Mouse (Mus musculus) layer of hippocampus, postnatal 36 days (tissue): Measurements from ENCODE around the gene Sim2. TPM values are rescaled to one million over a fixed set of nuclear protein-coding genes. Genes with fewer than 3 reads are reported as not detected.

ENCODE experiments used
- DNase-seq, 2 experiments: peaks; one replicate each; pipeline ENCODE4 v3.0.0; 2022
- total RNA-seq, 2 experiments: library from RNA; stranded (reverse); gene quantifications; 2 replicates each; pipeline ENCODE4 v1.2.3; 2021

Gene Sim2
- total RNA-seq, 2 experiments from 2014 or later = 0.07 to 0.33 TPM

DNA sequence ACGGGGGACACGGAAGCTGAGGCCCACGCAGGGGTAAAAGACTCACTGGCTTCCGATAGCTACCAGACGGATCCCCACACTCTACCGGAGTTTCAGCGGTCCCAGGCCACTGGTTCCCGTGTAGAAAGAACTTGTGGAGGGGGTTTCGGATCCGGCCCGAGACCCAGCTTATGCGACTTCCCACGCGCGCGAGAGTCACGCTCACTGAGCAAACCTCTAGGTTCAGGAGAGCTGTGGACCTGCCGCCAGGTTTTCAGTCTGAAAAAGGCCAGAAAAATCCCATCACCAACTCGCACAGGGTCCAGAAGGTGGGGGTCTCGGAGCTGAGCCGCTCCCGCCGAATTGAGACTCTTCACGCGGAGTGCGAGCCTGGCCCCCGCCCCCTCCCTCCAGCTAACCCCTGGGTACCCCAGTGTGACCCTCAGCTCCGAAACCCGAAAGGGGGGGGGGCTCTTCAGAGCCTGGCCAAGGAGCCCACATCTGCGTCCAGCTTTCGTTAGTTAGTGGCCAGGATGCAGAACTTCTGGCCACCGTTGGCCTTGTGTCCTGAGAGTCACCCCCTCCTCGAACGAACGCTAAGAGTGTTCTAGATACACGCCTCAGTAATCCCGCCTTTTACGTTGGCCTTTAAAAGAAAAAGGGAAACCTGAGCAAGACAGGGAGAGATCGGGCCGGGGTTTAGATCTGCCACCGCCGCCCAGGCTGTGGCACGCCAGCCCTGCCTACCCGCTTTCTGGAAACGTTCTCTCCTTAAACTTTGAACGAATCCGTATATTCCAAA lies 5.5 kb upstream of the Sim2 start:
- no peak for DNase-seq

DNA sequence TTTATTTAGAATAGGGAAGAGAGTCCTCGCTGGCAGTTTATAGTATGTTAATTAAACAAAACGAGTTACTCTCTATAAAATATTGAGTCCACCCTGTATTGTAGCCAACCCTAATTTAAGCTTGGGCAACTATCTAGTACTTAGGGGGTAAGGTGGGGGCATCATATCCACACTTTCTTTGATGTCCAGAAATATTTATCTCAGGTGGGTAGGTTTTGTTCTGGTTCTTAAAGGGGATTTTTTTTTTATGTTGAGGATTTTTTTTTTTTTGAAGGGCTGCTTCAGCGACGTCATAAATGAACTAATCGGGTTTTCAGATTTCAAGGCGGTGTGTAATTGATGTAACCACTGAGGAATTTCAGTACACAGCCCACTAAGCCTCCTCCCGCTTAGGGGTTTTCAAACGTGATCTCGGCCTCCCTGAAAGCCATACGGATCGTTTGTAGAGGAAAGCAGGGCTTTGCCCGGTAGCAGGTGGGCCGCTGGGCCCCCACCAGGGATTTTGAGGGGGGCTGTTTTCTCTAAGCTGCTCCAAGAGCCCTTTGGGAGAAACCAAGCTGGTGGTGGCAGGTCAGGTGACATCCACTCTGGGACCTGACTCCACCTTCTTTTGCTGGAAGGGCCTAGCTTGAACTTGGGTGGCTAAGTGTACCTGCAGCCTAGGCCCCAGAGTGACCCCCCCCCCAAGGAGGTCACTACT lies 4.7 kb upstream of the Sim2 start:
- no peak for DNase-seq

DNA sequence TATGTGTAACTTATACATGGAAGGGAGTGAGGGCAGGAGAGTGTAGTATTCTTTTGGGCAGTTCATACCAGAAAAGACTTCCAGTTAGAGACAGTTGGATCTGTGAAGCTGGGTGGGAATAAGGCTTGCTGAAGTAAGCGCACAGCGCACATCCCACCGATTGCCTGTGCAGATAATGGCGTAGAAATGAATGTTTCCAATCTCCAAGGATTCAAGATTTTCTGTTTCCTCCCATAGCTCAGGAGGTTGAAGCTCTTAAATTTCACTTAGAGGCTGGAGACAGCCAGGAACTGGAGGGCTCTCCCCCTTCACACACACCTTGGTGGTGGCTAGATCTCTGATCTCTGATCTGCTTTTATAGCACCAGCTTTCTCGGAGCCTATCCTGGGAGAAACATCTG lies 3.1 kb upstream of the Sim2 start:
- no peak for DNase-seq

DNA sequence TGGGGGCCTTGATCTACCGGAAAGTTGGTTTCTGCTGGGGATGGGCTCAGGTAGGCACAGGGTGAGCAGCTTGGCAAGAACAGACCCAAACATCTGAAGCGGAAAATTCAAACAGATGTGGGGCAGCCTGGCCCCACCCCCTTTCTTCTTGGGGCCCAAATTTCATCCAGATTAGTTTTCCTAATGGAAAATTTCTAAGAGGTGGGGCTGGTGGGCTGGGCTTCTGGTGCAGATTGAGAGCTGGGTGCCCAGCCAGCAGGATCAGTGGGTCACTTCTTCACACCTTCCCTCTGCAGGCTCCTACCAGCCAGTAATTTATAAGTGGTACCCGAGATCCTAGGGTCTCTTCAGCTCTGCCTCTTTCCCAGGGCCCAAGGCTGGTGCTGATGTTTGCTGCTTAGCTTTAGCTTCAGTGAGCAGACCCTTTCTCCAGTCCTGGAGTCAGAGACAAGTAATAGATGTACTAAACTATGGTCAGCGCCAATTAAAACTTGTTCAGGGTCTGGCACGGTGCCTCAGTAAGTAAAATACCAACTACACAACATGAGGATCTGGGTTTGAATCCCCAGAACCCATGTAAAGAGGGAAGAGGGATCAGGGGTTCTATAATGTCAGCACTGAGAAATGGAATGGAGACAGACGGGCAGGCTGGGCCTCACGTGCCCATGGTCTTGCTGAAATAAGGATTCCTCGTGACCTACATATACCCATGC lies 2.6 kb upstream of the Sim2 start:
- no peak for DNase-seq

DNA sequence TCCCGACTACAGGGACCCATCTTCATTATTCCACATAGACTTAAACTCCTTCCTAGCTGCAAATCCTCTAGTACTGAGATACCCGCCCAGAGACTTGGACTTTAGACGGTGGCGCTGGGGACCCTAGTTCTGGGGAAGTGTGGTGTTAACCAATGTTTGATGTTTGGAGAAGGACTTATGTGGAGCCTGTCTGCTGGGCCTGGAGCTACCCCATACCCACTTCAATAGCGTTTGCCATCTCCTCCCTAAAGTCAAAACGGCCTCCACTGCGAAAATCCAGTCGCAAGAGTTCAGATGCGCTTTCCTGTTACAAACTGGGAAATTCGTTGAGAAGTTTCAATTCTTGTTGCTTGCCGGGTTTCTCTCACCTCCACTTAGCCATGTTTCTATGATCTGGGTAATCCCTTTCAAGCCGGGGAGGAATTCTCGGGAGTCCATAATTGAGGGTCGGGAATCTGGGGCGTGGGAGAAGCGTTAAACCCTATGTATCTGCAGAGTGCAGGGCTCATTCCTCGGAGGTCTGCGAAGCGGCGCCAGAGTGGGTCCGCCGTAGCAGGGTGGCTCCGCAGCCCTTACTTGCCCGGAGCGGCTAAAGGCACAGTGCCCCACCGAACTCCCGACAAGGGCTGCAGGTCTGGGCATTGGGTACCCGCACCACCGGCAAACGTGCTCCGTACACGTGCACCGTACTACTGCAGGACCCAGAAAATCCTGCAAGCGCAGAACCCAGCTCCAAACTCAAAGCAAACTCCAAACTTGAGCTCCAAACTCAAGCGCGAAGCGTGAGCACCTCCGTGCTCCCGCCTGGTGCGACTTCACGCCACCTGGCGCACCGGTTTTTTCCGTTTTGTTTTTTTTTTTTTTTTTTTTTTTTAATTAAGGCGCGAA lies 1.5 kb upstream of the Sim2 start:
- no peak for DNase-seq

DNA sequence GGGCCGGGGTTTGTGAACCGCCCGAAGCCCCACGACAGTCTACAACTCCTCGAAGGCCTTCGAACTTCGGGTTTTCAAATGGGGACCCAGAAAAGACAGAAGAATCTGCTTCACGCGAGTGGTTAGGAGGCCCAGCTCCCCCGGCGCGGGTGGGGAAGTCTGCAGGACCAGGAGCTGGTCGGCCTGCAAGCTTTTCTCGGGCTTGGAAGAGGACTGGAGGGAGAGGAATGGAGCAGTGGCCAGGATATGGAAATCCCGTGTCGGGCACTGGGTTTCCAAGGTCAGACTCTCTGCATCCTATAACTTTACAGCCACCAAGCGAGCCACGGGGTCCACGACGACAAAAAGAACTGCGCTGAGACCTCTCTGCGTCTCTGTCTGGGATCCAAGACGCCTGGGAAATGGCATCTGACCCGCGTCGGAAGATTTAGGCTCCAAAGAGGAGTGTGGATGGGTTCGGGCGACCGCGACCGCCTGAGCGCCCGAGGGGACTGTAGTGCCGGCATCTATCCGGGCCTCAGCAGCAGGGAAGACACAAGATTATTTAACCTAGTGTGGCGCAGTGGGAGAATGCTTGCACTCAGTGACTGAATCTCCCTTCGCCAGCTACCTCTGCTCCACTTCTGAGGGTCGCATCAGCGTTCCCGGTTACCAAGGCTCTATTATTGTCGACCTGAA lies 744 bp upstream of the Sim2 start:
- no peak for DNase-seq

DNA sequence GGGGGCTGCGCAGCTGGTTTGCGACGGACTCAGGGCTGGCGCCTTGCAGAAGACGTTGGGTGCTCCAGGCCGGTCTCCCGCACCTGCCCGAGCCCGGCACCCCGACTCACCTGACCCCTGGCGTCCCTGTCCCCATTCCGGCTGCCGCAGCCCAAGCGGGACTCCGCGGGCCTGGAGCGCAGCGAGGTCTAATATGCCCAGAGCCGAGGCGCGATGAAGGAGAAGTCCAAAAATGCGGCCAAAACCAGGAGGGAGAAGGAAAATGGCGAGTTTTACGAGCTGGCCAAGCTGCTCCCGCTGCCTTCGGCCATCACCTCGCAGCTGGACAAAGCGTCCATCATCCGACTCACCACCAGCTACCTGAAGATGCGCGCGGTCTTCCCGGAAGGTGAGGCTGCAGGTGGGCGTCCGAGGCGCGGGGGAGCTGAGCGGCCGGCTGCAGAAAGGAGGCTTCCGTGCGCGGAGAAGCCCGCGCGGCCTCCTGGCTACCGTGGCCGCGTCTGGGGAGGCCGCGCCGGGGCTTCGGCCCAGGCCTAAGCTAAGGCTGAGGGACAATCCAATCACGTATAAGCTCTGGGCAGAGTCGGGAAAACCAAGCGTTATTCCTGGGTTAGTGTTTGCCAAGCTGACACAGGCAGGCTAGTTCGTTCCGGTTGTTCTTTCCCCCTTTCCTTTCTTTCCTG lies 1.0 kb downstream of the Sim2 start:
- DNase-seq = no peak

DNA sequence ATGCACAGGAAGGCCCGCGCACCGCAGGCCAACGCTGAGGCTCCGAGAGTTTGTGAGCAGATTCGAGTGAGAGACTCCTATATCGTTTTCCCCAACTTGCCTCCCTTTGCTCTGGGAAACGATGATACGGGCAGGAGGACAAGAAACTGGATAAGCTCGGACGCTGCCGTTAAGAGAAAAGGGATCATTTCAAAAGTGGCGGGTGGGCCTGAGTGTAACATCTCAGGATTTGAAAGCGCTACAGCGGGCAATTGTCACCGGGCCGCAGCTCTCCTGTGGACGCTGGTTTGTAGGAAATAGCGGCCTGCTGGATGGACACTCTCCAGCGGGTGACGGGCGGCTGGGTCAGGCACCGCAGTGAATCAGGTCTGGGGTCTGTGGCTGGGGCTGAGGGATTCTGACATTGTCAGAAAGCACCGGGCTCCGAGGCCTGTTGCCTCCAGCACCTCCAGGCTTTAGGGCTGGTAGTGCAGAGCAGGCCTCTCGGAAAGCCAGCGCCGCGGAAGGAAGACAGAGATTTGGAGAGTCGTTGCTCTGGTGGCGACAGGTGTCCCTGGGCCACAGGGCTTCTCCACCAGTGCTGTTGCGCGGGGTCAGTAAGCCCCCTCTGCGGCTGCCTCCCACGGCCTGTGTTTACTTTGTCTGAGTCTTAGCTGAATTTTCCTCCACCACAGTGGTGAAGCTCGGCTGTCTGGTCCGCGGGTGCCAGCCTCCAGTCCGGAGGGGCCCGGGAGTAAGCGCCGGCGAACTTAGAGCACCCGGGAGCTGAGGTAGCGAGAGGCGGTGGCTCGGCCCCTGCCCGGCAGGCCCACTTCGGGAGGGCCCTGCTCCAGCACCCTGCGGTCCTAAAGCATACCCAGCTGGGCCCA lies 2.2 kb downstream of the Sim2 start:
- no peak for DNase-seq

DNA sequence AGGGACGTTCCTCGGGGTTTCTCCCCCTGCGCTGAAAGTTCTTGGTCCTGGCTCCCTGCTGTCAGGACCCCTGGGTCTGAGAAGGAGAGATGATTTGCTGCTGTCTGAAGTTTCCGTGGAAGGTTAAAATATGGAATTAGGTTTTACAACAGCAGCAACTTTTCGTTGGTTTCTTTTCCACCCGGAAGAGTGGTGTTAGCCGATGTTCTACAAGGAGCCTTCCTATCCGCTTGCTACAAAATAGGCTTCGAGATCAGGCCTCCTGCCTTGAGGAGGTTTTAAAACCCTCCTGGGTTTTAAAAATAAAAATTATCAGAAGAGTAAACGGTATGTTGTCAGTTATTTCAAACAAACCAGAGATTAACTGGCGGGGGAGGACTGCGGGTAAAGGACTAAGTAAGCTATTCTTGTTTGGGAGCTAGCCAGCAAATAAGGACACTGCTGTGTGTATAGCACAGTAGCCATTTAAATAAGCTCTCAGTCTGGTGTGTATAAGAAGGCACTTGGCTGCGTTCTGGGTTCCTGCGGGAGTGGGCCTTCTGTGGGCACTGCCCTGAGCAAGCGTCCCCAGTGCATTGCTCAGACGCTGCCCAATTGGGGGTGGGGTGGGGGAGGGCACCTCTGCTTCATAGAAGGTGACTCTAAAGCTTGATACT lies 3.0 kb downstream of the Sim2 start:
- no peak for DNase-seq

DNA sequence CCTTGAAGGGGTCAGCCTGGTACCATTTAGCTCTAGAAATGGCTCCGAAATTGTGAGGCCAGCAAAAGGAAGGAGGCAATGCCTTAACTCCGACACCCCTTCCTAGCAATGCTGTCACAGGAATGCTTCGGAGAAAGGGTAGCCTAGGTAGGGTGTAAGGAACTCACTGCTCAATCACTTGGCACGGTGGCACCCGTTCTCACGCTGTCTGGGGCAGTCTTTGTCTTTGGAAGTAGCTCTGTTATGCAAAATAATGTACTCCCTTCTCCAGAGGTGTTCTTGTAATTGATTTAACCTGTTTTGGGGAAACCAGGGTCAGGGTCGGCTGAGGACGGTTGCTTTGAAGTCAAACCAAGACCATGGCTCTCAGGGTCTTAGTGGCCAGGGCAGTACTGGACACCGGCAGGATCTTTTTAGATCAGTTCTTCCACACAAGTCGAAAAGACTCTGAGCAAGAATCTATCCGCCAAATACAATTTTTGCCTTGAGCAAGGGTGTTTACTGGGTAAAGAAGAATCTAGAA lies 3.6 kb downstream of the Sim2 start:
- DNase-seq = no peak

DNA sequence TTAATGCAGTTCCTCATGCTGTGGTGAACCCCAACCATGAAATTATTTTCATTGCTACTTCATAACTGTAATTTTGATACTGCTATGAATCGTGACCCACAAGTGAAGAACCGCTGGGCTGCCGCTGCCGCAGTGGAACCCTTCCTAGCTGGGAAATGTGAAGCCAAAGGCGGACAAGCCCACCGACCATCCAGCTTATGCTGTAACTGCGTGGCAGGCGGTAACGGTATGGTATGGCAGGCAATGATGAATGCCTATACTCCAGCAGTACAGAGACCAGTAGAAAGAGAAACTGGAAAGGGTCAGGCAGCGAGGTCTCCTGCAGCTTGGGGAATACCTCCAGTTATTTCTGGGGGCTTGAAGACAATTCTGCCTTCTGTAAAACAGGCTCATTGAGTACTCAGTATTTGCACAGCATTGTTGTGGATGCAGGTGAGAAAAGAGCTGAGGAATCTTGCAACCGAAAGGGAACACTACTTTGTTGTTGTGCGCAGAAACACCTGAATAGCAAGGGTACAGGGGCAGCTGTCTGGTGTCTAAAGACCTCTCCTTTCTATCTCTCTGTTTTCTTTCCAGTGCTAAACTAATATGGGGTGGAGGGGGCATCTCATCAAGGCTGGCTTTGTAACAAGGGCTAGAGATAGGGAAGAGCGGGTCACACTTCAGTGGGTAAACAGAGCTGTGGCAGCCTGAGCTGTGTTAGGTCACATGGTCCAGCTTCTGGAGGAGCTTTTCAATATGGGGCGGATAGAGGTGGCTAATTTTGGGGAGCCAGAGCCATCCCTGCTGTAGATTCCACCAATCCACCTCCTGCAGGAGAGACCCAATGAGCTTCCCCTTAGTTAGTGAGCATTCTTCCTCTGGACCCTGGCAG lies 4.3 kb downstream of the Sim2 start:
- DNase-seq = no peak

DNA sequence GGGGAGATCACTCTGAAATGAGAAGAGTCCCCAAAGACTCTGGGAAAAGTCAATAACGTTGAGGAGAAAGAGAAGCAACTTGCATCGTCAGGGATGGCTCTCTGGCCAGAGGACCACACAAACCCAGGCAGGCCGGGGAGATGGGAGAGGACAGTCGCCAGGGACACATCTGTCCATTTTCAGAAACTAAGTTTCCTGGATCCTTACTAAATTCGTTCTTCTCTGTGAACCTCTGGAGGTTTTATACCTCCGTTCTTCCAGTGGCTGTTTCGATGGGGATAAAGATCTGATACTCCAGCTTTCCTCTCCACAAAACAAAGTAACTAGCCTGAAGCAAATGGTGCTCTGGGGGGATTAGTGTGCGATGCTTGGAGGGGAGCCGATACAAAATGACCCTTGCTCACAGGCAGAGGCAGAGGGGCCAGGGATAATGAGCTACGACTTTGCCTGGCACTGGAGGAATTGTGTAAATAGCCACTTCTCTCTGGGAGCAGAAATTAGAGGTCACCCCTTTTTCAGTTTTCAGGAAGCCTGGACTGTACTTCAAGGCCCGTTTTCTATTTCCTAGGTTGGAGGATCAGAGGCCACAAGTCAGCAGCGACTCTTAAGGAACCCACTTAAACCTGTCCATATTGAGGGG lies 7.9 kb downstream of the Sim2 start:
- DNase-seq = no peak

DNA sequence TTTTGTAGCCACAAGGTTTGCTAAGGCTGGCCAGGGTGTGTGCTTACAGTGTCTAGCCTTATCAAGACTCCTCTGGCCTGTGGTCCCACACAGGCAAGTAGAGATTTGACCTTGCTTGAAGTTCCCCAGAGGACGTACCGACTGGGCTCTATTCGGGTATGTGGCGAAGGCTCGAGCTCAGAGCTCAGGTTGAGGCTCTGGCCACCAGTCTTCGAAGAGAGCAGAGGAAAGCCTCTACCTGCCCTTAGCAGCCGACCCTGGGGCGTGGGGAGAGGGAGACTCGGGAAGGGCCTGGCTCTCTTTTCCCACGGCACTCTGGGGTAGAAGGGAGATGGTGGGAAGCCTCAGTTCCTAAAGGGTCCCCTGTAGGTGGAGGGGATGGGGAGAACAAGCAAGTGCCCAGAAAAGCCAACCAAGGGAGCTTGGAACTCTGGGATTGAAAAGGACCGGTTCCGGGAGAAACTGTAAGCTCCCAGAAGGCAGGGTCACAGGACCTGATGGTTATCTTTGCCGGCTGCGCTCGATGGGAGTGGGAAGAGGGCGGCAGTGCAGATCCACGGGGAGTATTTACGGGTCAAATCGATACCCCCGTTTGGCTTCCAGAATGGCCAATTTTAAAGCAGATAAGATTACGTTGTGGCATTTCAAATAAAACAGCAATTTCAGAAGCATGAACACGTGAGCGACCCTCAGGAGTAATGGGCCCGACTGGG lies 8.6 kb downstream of the Sim2 start:
- no peak for DNase-seq

DNA sequence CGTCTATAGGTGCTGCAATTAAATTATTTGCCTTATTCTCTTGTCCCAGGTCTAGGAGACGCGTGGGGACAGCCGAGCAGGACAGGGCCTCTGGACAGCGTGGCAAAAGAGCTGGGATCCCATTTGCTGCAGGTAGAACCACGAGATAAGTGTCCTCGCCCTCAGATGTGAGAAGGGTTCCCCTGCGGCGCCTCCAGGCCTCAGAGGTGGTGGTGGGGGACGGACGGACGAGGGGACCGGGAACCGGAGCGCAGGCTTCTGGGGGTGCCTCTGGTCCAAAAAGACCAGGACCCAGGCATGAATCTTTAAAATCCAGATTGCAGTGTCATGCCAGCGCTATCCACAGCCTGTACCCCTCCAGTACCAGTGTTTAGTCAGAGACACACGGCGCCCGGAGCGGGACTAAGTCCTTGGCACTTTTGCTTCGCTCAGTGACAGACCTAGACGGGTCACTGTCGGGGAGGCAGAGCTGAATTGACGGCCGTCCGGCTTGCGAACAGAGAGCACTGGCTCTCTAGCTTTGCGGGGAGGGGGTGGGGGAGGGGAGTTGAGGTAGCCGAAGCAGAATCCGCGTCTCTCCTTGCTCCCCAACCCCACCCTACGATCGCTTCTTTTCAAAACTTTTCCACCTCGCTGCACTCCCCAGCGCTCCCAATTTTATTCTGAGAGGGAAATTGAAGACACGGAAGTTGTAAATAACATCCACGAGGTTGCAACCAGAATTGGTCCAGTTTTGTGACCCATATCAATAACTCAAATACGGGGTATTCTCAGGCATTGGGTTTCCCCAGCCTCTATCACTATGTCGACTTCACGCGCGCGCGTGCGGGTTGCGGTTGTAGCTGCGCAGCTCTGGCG lies 9.7 kb downstream of the Sim2 start:
- DNase-seq = no peak

DNA sequence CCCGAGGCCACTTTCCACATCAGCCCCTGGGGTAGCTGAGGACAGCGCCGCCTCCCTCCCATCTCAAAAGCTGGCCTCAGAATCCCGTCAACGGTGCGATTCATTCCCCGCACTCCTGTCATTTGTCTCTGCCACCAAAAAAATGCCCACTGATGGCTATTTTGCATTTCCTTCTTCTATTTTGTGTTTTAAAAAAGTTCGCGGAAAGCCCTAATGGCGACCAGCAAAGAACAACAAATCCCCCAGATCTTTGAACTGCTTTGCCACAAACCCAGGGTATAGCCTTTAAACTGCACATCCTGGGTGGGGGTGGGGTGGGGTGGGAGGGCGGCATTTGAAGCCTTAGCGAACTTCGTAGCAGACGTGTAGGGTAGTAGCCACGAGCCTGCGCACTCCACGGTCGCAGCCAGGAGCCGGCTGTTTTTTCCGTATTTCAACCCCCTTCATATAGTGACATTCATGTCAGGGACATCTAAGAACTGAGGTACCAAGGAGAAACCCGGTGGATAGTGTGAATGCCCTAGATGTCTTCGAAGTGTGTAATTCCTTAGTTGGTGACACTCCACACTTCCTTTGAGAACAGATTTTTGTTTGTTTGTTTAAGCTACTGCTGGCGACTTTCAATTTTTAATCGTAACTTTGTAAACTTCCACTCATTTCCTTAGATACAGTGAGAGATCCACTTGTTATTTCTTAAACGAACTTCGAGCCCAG lies 10.5 kb downstream of the Sim2 start:
- no peak for DNase-seq

DNA sequence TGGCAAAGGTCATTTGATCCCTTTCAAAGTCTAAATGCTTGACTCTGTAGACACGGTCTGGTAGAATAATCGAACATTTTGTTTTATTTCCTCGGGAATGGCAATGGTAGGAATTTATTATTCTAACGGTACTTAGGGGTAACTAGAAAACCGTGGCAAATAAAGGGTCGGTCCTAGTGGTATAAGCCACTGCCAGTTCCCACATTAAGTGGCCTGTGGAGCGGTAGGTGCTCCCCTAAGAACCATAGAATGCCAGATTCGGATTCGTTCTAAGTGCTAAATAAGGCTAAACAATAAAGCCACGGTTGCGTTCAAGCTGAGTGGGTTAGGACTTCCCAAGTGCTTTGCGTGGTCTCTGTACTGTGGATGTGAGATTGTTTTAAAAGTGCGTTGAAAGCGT lies 11.7 kb downstream of the Sim2 start:
- no peak for DNase-seq
